Mouse (Mus musculus) 3T3-L1 (cell line): Measurements from ENCODE around the gene Fscn3.

Source experiments
- DNase-seq: peaks from one replicate; pipeline ENCODE4 v3.0.0-alpha.2; 2015; ENCODE audit warnings: low read depth, low spot score

Gene Fscn3

DNA sequence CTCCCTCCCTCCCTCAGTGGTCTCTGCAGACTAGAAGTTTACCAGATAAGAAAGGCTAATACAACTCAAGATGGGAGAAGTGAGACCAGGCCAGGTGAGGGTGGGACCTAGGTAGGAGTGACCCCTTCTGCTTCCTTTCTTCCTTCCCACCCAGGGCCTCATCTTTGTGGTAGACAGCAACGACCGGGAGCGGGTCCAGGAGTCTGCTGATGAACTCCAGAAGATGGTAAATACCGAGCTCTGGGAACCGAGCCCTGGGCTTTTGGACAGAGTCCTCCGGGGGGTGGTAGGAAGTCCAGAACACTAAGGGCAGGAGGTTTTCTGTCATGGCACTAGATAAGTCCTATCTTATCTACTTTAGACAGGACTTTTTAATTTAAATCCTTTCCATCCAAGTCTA, 2.6 kb upstream of the Fscn3 start:
- no peak for DNase-seq

DNA sequence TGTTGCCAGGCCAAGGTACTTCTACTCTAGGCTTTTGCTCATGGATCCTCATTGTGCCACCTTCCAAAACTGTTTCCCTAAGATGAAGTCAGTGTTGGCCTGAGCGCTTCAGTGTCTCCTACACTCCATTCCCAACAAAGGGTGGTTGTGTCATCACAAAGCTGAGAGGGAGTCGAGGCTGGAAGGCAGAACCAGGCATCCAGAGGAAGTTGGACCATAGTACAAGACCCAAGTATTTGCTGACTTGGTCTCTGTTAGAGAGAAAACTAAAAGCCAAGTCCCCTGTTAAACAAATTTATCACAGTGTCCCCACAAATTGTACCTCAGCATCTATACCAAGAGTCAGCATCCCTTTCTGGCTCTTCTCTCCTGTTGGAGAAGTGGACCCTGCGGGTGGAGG, 701 bp downstream of the Fscn3 start, which contains the start of gene Gcc1:
Gene Gcc1, minus strand, starts transcription at position 101 of the 400 bp plus-strand sequence.
- DNase-seq, result no peak

DNA sequence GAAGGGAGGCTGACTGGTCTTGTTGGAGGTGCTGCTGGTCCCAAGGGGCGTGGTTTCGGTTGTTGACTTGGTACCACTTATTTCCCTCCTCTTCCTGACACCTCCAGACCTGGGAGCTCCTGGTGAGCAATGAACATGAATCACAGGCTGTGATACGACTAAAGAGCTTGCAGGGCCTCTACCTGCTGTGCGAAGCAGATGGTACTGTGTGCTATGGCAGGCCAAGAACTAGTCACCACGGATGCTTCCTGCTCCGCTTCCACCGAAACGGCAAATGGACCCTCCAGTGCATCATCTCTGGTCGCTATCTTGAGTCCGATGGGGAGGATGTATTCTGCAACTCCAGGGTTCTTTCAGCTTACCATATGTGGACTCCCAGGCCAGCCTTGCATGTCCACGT, 2.3 kb downstream of the Fscn3 start:
- DNase-seq, result no peak

DNA sequence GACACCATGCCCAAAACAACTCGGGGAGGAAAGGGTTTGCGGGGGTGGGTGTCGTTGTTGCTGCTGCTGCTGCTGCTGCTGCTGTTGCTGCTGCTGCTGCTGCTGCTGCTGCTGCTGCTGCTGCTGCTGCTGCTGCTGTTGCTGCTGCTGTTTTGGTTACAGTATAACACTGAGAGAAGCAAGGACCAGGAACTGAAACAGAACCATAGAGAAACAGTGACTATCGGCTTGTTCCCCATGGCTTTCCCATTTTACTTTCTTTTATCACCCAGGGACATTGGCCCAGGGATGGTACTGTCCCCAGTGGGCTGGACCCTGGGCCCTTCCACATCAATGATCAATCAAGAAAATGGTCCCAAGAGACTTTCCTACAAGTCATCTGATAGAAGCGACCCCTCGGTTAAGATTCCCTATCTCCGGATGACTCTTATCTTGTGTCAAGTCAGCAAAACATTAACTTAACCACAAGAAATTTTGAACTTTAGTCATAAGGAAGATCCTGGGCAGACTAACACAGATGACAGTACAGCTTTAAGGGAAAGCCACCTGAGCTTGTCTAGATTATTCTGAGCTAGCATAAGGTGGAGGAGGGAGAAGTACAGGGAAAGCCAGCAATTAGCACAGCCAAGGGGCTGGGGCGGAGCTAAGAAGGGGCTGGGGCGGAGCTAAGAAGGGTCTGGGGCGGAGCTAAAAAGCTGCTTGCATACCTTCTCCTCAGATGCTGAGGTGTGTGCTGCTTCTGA, 3.4 kb downstream of the Fscn3 start:
- no peak for DNase-seq

DNA sequence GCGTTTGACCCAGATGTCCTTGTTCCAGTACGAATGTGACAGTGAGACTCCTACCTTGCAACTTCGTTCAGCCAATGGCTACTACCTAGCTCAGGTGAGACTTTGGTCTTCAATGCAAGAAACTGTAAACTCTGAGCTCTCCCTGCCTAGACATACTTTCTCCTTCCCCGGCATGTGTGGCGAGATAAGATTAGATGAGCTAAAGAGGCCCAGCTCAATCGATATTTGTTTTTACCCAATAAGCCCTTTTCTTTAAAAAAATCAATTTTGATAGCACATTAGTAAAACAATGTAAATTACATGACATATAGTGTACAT, 3.9 kb downstream of the Fscn3 start:
- DNase-seq, result no peak

DNA sequence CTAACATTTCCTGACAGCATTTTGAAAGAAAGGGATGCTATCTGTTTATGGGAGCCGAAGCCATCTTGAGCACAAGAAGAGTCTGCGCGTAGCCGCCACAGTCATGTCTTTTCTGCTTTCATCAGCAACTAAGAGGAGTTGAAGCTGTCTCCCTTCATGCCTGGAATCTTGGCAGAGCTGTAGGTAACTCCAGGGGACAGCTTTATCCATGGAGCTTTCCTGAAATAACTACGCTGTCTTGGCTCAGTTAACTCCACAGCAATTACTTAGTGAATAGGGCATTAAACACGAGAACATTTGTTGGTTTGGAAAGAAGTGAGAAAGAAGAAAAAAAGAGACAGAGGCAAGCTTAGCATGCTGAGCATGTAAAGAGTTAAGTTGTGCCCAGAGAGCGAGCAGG, 20.3 kb downstream of the Fscn3 start:
- DNase-seq, result no peak

DNA sequence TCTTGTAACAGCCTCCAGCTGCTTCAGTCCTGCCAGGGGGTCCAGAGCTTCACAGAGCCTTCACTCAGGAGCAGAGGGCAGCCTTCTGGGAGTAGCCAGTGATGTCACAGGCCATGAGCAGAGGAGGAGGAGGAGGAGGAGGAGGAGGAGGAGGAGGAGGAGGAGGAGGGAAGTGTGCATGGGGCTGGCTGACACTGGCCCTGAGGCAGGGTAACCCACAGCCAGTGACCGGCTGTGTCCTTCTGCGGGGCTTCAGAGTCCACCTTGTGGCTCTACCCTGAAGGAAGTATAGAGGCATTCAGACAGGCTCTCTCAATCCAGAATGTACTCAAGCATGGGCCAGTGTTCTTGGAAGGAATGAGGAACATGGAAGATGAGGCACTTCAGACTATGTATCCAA, 21.7 kb downstream of the Fscn3 start, which contains the start of gene Pax4:
Gene Pax4, minus strand, starts transcription at position 101 of the 400 bp plus-strand sequence.
- no peak for DNase-seq

DNA sequence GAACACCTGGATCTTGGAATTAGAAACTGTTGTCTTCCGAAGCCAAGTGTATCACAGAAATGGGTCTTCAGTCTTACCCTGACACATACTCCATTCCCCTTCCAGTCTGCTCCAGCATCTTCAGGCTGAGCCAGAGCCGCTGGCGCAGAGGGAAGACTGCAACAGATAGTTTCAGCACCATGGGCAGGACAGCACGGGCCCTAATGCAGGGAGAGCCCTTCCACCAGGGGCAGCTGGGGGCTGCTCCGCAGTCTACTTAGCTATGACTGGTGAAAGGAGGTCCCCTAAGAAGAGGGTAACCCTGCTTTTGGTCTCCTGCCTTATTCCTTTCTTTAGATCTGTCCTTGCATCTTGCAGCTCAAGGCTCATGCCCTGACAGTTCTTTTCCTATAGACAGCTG, 22.9 kb downstream of the Fscn3 start:
- DNase-seq, result no peak

DNA sequence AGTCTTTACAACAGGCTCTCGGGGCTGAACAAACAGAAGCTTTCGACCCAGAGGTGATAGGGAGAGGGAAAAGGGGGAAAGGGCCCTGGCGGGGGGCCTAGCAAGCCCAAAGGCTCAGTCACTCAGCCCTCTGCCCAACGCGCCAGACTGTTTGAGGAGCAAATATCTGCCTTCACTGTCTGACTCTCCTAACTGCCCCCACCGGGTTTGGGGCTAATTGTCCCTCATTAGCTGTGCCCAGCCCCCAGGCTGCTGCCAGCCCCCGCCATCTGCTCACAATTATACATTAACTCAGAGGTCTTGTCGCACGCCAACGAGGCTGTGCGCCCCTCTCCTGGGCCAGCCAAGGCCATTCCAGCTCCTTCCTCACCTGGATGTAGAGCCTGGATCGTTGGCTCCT, 23.4 kb downstream of the Fscn3 start:
- DNase-seq, result no peak

DNA sequence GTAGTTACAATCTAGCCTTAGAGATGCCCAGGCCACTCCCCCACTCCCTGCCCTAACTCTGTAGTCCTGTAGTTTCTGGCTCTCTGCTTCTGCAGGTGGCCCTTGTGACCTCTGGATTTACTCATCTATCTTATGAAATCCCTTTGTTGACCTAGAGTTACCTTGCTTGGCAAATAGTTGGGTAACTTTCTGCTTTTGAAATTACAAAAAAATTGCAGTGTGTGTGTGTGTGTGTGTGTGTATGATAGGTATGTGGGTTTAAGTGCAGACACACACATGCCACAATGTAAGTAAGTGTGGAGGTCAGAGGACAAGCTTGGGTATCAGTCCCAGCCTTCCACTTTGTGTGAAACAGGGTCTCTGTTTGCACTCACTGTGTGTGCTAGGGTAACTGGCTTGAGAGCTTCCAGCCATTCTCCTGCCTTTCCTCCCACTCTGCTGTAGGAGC, 31.7 kb downstream of the Fscn3 start:
- DNase-seq, result no peak

DNA sequence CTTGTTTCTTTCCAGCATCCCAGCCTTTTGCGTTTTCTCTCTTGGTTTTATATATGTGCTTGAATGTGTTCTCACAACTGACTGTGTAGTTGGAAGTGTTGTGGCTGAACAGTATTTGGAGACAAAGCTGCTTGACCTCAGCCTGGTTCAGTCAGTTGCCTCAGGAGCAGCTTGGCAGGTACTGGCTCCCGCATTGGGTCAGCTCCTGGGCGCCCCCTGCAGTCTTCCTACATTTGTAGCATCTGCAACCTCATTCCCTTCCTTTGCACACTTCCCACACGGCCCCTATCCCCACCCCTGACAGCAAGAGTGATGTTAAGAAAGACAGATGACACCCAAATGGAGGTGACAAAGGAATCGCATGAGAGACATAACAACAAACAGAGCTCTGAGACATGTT, 32.9 kb downstream of the Fscn3 start:
- no peak for DNase-seq

DNA sequence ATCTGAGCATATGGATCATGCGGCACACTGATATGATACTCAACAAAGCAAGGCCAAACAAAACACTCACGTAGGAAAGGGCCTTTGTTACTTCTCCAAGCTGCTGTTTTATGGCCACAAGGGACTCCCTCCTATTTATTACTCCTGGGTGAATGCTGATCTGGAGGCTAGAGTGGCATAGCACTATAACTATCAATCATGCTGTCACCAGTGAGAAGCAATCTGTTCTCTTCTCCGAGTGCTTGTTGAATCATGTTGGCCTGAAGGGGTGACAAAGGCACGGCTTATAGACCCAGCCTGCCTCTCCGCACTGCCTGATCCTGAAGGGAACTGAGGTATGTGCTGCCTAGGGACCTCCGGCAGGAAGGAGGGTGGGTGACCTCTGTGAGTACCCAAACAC, 37.0 kb downstream of the Fscn3 start:
- no peak for DNase-seq

DNA sequence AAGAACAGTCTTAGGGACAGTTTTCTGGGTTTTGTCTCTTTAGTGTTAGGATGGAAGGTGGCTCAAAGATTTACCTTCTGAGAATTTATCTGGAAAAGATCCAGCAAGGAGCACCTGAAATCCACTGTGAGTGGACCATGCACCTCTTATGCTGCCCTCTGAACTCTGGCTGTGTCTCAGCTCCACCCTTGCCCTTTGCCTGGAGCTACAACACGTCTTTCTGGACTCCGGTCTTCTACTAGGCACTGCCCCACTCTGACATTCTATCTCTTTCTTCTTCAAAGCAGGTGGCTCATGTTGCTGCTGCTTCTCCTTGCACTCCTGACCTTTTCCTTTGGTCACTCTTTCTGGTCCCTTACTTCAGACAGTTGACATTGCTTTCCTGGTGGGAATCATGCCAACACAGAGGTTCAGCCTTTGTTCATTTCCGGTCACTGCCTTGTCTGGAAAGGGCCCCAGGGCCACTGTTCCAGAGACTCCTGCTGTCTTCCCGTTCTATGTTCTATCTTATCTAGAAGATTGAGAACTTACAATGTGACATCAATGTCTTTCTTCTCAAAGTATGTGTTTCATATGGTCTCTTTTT, 42.5 kb downstream of the Fscn3 start:
- no peak for DNase-seq

DNA sequence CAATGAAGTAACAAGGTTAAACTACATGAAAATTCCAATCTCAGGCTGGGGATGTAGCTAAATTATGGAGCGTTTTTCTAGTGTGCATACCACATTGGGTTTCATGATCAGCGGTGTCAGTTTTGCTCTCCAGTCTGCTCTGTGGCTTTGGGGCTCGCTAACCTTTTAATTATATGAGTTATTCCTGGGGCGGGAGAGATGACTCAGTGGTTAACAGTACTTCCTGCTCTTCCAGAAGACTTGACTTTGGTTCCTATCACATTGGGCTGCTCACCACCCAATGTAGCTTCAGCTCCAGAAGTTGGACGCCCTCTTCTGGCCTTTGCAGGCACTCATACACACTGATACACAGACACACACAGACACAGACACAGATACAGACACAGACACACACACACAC, 43.0 kb downstream of the Fscn3 start:
- peak; percentile 65 for DNase-seq

DNA sequence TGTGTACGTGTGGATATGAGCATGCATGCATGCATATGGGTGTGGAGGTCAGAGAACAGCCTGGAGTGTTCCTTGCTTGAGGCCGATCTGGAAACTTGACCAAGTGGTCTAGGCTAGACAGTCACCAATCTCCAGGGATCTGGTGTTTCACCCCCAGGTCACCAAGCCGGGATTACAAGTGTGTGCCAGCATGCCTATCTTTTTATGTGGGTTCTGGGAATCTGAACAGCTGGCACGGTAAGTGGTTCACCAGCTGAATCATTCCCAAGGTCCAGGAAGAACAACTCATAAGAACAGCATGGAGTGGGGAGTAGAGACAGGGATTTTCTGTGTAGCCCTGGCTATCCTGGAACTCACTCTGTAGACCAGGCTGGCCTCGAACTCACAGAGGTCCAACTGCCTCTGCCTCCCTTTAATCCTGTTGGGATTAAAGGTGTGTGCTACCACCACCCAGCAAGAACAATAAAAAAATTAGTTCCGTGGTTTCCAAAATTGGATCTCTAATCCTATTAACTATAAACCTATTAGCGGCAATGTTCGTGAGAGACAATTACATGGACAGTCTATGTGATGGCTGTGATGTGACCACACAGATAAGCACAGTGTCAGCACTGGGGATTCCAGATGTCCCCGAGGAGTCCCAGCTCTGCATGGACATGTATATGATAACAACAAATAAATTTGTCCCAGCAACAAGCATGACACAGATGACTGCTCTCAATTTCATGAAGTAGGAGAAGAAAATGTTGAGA, 43.9 kb downstream of the Fscn3 start:
- DNase-seq, result peak; percentile 87

DNA sequence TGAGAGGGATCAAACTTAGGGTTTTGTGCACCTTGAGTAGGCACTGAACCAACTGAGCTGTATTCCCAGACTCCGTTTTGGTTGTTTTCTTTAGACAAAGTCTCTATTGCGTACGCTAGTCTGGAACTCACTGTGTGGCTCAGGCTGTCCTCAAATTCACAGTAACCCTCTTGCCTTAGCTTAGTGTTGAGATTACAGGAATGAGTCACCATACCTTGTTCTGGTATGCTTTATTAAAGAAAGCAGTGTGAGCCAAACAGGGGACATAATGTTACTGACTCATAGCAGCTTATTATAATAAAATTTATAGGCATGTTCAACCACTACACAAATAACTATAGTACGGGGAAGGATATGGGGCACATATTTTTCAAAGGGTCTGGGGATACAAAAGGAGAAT, 46.6 kb downstream of the Fscn3 start:
- DNase-seq, result peak; percentile 79

DNA sequence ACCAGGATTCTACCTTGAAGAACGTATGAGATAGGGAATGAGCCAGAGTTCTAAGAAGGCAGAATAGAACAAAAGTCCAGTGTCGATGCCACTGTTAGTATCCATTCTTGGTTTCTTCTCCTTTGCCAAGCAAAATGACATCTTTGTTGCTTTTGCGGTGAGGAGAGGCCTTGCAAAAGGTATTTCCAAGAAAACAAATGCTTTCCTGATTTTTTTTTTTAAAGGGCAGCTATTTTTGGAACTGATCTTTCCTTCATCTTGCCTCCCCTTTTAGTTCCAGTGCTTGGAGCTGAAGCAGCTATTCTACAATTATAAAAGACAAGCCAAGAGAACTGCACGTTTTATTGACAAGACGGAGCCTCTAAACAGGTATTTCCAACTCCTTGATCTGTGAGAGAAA, 47.2 kb downstream of the Fscn3 start, which contains the start of gene Snd1:
Gene Snd1, plus strand, starts transcription at position 301 of the 400 bp plus-strand sequence.
- DNase-seq, result no peak

DNA sequence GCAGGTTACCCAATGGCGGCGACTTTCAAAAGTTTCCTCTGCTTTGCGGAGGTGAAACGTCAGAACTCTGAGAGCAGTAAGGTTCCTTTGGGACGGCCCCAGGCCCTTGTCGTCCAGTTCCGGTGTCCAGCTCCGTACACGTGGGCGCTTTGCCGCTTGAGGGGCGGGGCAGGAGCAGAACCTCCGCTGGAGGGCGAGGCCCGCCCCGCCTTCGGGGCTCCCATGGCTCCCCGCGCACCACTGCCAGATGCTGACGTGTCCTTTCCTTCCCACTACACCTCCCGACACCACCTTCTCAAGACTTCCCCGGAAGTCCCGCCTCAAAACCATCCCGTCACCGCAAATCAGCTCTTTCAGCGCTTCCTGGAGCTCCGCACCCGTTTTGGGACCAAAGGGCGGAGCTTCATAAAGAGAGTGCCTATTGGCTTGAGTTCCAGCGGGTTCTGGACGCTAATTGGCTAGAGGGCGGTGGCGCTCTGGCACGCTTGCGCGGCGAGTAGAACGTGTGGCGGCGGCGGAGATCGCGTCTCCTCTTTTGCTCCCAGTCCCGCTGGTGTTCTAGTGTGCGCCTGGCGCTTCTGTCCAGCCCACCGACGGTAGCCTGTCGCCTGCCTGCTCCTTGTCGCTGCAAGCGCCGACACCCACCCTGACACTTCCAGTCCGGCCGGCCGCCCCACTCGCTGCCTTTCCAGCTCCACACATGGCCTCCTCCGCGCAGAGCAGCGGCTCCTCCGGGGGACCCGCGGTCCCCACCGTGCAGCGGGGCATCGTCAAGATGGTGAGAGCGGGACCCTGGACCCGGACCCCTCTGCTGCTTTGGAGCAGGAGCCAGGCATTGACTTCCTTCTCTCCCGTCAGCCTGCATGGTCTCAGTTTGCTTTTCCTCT, 52.5 kb downstream of the Fscn3 start:
- peak; percentile 100 for DNase-seq

DNA sequence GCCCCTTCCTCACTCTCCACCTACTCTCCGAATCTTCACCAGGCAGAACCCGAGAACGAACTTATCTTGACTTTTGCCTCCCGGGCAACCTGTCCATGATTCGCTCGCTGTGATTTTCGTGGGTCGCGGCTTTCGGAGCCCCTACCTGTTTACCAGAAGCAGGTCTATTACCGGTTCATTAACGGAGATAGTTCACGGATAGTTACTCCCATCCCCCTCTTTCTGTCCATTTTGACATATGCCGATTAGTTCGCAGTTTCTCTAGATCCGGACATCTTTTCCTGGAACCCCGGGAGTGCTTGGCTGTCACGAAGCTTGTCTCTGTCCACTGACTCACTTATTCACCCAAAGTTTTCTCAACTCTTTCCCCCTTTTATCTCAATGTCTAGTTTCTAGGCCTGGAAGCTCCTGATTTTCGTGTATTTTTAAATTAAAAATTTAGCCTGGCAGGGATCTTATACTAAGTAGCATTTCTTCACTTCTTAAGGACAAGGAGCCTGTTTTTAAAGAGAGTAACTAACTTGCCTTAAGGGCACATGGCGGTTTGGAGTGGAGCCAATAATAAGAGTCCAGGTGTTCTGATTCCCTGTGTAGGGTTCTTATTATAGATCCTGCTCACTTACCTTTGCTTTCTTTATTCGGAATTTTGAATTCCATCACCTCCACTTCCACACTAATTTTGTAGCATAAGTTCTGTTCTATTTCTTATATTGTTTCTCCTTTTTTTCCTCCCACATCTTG, 53.3 kb downstream of the Fscn3 start:
- peak; percentile 65 for DNase-seq

DNA sequence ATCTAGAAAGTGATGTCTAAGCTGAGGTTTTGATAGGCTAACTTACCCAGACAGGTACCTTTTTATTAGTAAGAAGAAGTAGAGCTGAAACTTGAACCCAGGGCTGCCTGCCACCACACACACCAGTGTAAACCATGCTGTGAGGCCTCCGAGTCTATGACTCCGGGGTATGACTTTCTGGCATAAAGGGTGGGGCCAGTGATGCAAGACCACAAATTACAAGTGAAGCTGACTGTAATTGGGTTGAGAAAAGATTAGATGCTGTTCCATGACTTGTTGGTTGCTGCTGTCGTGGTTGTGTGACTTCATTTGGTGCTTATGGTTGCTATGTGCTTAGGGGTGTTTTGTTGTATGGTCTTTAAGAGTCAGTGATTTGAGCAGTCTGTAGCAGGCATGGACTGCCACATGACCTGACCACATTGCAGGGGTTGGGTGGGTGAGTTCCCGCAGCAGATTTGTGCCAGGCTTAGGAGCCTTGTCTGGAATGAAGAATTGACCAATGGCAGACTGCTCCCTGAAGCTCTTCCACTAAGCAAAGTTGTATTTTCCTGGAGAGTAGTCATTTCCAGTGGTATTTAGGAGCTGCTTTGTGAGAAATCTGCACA, 55.2 kb downstream of the Fscn3 start:
- no peak for DNase-seq

DNA sequence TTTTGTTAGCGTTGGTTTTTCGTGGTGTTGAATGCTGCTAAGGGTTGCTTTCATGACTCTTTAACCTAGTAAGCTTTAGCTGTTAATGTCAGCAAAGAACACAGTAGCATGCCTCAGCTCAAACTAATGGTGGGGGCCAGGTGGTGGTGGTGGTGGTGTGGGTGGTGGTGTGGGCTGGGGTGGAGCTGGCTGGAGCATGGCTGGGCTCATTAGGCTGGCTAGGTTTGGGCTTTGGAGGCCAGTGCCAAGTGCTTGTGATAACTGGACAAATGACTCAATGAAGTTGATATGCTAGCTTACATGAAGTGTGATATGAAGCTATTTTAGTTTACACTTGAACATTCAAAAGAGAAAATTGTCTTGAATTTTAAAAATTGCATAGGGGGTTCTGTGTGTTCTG, 58.4 kb downstream of the Fscn3 start:
- DNase-seq, result no peak
